Mouse (Mus musculus) liver, postnatal 0 days (tissue): ENCODE data around the gene Kitl.

Experiments used
- CTCF ChIP-seq: sonication (generic); IDR thresholded peaks from 2 replicates; pipeline ENCODE4 v1.5.1; 2016; ENCODE audit warnings: antibody characterized with exemption, low read depth
- EP300 ChIP-seq: IDR thresholded peaks from 2 replicates; pipeline ENCODE4 v1.6.1; 2016; ENCODE audit warnings: antibody characterized with exemption, low read depth, mild to moderate bottlenecking

GRCm38 (mm10) chr10:100072641-100073040 lies 57.2 kb downstream of the Kitl start:
- TF ChIP-seq CTCF = no peak
- TF ChIP-seq EP300 = no peak
